Mouse (Mus musculus) limb, embryonic 12.5 days (tissue): Measurements from ENCODE around the gene Bri3bp. TPM values are rescaled to one million over a fixed set of nuclear protein-coding genes. Genes with fewer than 3 reads are reported as not detected.
"Not testable (repeated sequence)": the region's sequence is repeated elsewhere in the genome, so short reads cannot be mapped to it uniquely, and the experiment has no call there.

ENCODE experiments used
- ATAC-seq: fragments of 200-750 bp; cut with Nextera tagmentation; 2 replicates; pipeline ENCODE4 v1.8.0; 2017; ENCODE audit warnings: low read depth, moderate TSS enrichment; ENCODE audit not compliant: insufficient number of reproducible peaks, insufficient read depth, low FRiP score, low TSS enrichment
- H3K27ac ChIP-seq: fragments of 300-500 bp; sonication (generic); 2 replicates; pipeline ENCODE4 v1.5.1; 2016; ENCODE audit warnings: mild to moderate bottlenecking, moderate library complexity
- H3K27me3 ChIP-seq: fragments of 300-500 bp; sonication (generic); 2 replicates; pipeline ENCODE4 v1.6.1; 2016; ENCODE audit warnings: mild to moderate bottlenecking, moderate library complexity
- H3K36me3 ChIP-seq: fragments of 300-500 bp; sonication (generic); 2 replicates; pipeline ENCODE4 v1.6.1; 2016; ENCODE audit warnings: mild to moderate bottlenecking, moderate library complexity
- H3K4me1 ChIP-seq: fragments of 300-500 bp; sonication (generic); replicated peaks from 2 replicates; pipeline ENCODE4 v1.6.1; 2016
- H3K4me2 ChIP-seq: fragments of 300-500 bp; sonication (generic); 2 replicates; pipeline ENCODE4 v1.6.1; 2016; ENCODE audit warnings: mild to moderate bottlenecking, moderate library complexity
- H3K4me3 ChIP-seq: fragments of 300-500 bp; sonication (generic); replicated peaks from 2 replicates; pipeline ENCODE4 v1.5.1; 2016; ENCODE audit warnings: mild to moderate bottlenecking
- H3K9ac ChIP-seq: fragments of 300-500 bp; sonication (generic); replicated peaks from 2 replicates; pipeline ENCODE4 v1.6.1; 2016; ENCODE audit warnings: mild to moderate bottlenecking, moderate library complexity
- H3K9me3 ChIP-seq: fragments of 300-500 bp; sonication (generic); 2 replicates; pipeline ENCODE4 v1.6.1; 2016; ENCODE audit warnings: mild to moderate bottlenecking, moderate library complexity
- WGBS: fragments of 180-500 bp; shearing (Covaris S2); methylation state at CpG from one replicate; pipeline ENCODE4 v1.1.7; 2016; 5-methylcytosine and 5-hydroxymethylcytosine counted together
- polyA plus RNA-seq: library from polyadenylated mRNA; unstranded; fragments of >200 nt; fragmentation: Nextera tagmentation; extraction: Ambion mirVana; gene quantifications from 2 replicates; pipeline ENCODE4 v1.2.1, GENCODE M21; 2016

The Bri3bp gene
- polyA plus RNA-seq, 1 experiment from 2014 or later = 40.7 TPM

DNA sequence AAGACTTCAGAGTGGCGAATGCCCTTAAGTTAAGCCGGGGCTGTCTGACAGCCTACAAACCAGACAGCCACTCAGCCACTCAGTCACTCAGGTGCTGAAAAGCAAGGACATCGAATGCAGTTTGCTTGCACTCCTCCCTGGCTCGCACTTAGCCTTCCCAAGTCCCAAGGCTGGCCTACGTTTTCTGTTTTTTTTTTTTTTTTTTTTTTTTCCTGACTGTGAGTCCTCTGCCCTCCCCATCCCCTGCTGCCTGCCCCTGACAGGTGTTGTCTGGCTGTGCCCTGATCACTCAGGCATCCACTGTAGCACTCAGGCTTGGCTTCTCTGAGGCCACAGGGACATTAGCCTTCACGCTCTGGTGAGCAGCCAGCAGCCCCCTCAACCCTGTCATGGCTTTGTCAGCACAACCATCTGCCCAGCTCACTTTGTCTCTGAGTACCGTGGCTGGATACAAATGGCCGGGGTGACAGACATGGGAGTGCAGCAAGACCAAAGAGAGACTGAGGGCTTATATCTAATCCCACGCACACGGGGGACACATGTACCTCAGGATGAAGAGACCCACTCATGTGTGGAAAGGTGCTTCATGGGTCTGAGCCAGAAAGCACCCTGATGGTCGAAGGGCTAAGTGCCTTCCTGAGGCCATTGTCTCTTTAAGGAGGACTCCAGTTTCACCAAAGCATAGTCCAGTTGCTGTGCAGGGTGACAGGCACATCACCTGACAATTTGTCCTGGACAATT is 46.2 kb downstream of the Bri3bp start:
- Histone ChIP-seq H3K27me3 (no peaks in the 10 kb centered on the region), H3K36me3 (peaks cover 65% of the 10 kb centered on the region), H3K27ac (no peak overlapping the region), H3K9me3 (no peaks in the 10 kb centered on the region), H3K9ac (no peak overlapping the region), H3K4me2 (no peak overlapping the region), H3K4me1 (no peaks in the 10 kb centered on the region), H3K4me3 (no peak overlapping the region)
- no peak for ATAC-seq
- 76% methylated on average over 11 of the region's 11 CpGs for WGBS

GRCm38 (mm10) chr5:125488116-125488455 is 46.7 kb downstream of the Bri3bp start:
- H3K9me3 ChIP-seq = no peaks in the 10 kb centered on the region
- 70% methylated on average over 4 of the region's 4 CpGs for WGBS
- no peak for ATAC-seq
- H3K4me1 ChIP-seq = no peaks in the 10 kb centered on the region
- no peak overlapping the region for H3K27ac ChIP-seq
- no peak overlapping the region; the same call in 1 of the 2 replicates for H3K9ac ChIP-seq
- no peak overlapping the region for H3K4me3 ChIP-seq
- no peak overlapping the region for H3K4me2 ChIP-seq
- H3K36me3 ChIP-seq = peaks cover 65% of the 10 kb centered on the region
- no peaks in the 10 kb centered on the region for H3K27me3 ChIP-seq

DNA sequence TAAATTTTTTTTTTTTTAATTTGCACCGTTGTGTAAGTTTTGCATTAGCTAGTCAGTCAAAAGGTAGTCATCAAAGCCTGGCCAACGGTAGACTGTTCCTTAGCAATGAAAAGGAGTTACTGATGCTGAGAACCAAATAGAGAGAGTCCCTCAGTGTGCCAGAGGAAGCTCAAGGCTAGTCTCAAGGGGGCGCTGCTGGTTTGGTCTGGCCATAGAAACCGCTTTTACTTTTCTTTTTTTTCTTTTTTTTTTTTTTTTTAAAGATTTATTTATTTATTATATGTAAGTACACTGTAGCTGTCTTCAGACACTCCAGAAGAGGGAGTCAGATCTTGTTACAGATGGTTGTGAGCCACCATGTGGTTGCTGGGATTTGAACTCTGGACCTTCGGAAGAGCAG is 47.6 kb downstream of the Bri3bp start:
- peaks cover 61% of the 10 kb centered on the region for H3K36me3 ChIP-seq
- H3K27me3 ChIP-seq, H3K4me2 ChIP-seq, H3K4me3 ChIP-seq, H3K9ac ChIP-seq, H3K4me1 ChIP-seq, H3K9me3 ChIP-seq, ATAC-seq, H3K27ac ChIP-seq: not testable (repeated sequence)
- 87% methylated on average over 5 of the region's 5 CpGs for WGBS

DNA sequence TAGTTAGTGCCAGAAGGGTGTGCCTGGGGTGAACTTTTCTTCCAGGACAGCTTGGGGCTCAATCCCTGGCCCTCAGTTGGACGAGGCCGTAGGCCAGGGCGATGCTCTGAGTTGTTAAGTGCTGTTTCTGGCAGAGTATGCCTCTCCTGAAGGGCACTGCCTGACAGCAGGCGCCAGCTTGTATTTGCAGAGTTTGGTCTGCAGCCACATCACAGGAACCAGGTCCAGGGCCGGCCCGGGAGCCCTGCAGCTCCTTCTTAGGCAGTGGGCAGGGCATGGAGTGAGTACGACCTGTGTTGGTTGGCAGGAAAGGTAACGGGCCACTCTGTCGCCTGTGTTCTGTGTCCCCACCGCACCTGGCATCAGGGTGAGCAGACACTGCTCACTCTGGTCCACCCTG is 49.7 kb downstream of the Bri3bp start:
- WGBS = 92% methylated on average over 10 of the region's 10 CpGs
- no peak overlapping the region for H3K27ac ChIP-seq
- H3K27me3 ChIP-seq = no peaks in the 10 kb centered on the region
- H3K4me1 ChIP-seq = no peaks in the 10 kb centered on the region
- H3K4me3 ChIP-seq = no peak overlapping the region
- H3K4me2 ChIP-seq = no peak overlapping the region
- no peaks in the 10 kb centered on the region for H3K9me3 ChIP-seq
- no peak for ATAC-seq
- H3K36me3 ChIP-seq = peaks cover 66% of the 10 kb centered on the region
- no peak overlapping the region for H3K9ac ChIP-seq

DNA sequence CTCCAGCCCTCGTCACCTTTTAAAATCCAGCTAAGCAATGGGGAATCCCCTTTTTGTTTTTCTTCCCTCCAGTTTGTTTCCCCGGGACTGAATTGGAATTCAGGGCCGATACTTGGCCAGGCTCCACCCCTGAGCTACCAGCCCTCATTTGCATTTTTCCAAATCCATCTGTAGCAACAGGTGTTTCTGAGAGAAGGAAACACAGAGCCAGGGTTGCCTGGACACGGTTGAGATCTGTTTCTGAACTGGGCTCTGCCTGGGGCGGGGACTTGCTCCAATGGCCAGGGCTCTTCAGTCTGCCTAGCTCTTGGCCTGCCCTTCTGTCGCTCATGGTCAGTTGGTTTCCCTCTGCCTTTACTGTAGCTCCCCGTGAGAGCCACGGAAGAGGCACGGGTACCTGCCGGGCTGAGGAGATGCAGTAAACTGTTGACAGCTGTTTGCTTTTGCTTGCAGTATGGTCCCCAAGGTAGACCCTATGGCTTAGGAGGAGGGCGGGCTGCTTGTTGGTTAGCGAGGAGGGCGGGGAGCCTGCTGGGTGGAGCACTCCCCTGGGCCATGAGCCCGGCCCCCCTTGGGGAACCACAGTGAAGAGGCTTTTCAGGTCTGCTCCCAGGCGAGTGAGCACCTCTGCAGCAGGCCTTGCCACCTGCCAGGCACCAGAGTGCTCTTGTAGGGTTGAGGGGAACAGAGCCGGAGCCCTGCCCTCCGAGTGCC is 51.2 kb downstream of the Bri3bp start:
- Histone ChIP-seq H3K4me3 (no peak overlapping the region), H3K27me3 (no peaks in the 10 kb centered on the region), H3K9me3 (no peaks in the 10 kb centered on the region), H3K4me2 (no peak overlapping the region), H3K36me3 (peaks cover 60% of the 10 kb centered on the region), H3K4me1 (no peaks in the 10 kb centered on the region), H3K9ac (no peak overlapping the region), H3K27ac (no peak overlapping the region)
- 68% methylated on average over 17 of the region's 17 CpGs for WGBS
- ATAC-seq = no peak

GRCm38 (mm10) chr5:125493093-125493423 is 51.7 kb downstream of the Bri3bp start:
- no peak overlapping the region for H3K27ac ChIP-seq
- H3K36me3 ChIP-seq = peaks cover 56% of the 10 kb centered on the region
- H3K4me3 ChIP-seq = no peak overlapping the region
- no peaks in the 10 kb centered on the region for H3K27me3 ChIP-seq
- H3K9ac ChIP-seq = no peak overlapping the region
- H3K4me1 ChIP-seq = no peaks in the 10 kb centered on the region
- H3K4me2 ChIP-seq = no peak overlapping the region
- H3K9me3 ChIP-seq = no peaks in the 10 kb centered on the region
- WGBS = 68% methylated on average over 5 of the region's 5 CpGs
- ATAC-seq = no peak

DNA sequence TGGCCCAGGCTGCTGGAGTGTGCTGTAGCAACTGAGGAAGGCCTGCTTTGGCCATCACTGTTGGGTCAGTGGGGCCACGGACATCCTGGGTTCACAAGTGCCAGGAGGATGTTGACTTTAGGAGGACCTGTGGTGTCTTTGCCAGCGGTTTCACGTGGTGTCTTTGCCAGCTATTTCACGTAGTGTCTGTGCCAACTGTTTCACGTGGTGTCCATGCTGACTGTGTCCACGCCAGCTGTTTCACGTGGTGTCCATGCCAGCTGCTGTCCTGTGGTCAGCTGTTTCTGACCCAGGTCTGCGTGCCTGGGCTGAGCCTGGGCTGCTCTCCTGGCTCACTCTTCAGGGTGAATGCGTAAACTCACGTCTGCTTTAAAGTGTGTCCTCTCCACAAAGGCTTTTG is 54.3 kb downstream of the Bri3bp start:
- no peaks in the 10 kb centered on the region for H3K27me3 ChIP-seq
- peaks cover 52% of the 10 kb centered on the region for H3K36me3 ChIP-seq
- no peak overlapping the region for H3K4me2 ChIP-seq
- no peaks in the 10 kb centered on the region for H3K4me1 ChIP-seq
- WGBS = 92% methylated on average over 10 of the region's 10 CpGs
- H3K9ac ChIP-seq = no peak overlapping the region
- no peak for ATAC-seq
- H3K27ac ChIP-seq = no peak overlapping the region
- H3K9me3 ChIP-seq = no peaks in the 10 kb centered on the region
- no peak overlapping the region for H3K4me3 ChIP-seq

DNA sequence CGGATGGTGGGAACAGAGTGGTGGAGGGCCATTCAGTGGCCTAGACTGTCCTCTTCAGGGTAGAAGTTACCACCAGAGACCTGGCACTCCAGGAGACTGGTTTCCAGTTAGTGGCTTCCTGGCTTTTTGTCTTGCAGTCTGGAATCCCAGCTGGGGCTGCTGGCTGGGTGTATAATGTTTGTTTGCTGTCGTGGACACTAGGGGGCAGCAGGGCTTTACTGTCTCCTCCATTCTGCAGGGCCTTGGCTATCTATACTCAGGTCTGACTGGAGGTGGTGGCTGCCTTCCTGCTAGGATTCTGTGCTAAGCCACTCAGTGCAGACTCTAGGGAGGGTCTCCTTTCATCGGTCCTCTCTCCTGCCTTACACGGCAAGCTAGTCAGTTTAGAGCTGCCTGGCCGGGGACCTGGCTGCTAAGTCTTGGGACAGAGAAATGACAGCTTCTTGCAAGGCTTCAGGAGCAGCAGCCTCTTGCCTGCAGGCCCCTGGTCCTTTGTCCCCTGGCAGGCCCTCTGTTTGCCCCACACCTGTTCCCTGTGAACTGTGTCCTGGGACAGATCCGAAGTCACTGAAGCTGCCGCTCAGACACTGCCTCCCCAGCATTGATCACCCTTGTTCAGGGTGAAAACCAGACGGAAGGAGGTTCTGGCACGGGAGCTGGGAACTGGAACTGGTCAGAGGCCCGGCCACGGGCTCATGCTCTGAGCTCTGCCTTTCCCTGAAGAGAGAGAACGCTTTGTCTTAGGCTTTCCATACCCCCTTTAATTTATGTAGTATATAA is 56.6 kb downstream of the Bri3bp start:
- no peak; the same call in 1 of the 2 replicates for ATAC-seq
- Histone ChIP-seq H3K4me2 (no peak overlapping the region), H3K4me3 (no peak overlapping the region), H3K9ac (no peak overlapping the region), H3K9me3 (no peaks in the 10 kb centered on the region), H3K27ac (no peak overlapping the region), H3K36me3 (peaks cover 36% of the 10 kb centered on the region), H3K4me1 (no peaks in the 10 kb centered on the region), H3K27me3 (no peaks in the 10 kb centered on the region)
- 69% methylated on average over 12 of the region's 12 CpGs for WGBS

DNA sequence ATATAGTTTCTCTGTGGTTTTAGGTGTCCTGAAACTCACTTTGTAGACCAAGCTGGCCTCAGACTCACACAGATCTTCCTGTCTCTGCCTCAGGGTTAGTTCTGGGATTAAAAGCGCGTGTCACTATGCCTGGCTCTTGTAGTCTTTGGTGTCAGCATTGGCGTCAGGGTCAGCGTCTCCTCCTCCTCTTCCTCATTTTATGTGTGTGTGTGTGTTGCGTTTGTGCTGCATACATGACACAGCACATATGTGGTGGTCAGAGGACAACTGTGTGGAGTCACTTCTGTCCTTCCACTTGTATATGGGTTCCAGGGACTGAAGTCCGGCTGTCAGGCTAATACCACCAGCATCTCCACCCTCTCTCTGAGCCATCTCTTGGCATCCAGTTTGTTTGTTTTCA is 60.1 kb downstream of the Bri3bp start:
- no peak overlapping the region for H3K4me2 ChIP-seq
- no peak overlapping the region for H3K27ac ChIP-seq
- H3K4me1 ChIP-seq = no peaks in the 10 kb centered on the region
- ATAC-seq = no peak
- WGBS = 89% methylated on average over 6 of the region's 6 CpGs
- H3K36me3 ChIP-seq = peaks cover 37% of the 10 kb centered on the region
- no peak overlapping the region for H3K4me3 ChIP-seq
- H3K27me3 ChIP-seq = no peaks in the 10 kb centered on the region
- no peaks in the 10 kb centered on the region for H3K9me3 ChIP-seq
- no peak overlapping the region for H3K9ac ChIP-seq

DNA sequence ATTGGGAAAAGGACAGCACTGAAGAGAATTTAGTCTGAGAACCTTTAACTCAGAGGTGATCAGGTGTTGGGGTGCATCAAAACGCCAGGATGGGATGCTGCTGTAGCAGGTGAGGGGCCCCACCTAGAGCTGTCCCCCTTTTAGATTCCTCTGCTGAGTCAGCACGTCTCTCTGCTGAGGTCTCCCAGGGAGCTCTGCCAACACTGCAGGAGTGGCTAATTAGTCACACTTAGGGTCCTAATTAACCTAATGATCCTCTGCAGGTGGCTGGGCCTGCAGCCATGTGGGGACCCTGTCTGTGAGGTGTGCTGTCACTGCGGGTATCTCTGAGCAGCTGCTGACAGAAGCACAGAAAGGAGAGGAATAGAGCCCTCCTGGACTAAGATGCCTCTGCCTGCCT is 60.8 kb downstream of the Bri3bp start:
- 42% methylated on average over 3 of the region's 3 CpGs for WGBS
- Histone ChIP-seq H3K27me3 (no peaks in the 10 kb centered on the region), H3K9ac (no peak overlapping the region), H3K4me2 (no peak overlapping the region), H3K36me3 (peaks cover 40% of the 10 kb centered on the region), H3K27ac (no peak overlapping the region), H3K9me3 (no peaks in the 10 kb centered on the region), H3K4me1 (no peaks in the 10 kb centered on the region), H3K4me3 (no peak overlapping the region)
- ATAC-seq = no peak

DNA sequence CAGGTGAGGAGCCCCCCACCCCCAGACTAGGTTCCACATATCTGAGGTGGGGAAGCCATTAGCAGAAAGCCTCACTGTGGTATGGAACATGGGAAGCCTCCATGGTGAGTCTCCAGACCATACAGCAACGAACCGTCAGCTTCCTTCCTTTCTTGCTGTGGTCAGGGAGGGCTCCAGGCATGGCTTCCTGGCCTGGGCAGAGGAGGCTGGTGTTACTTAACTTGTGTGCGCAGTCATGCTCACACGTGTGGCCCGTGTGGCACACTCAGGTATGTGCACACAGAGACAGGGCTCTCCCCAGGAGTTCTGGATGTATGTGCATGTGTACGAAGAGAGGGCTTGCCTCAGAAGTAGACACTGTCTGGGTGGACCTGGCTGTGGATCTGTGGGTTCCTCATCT is 62.3 kb downstream of the Bri3bp start:
- no peaks in the 10 kb centered on the region for H3K9me3 ChIP-seq
- WGBS = 90% methylated on average over 6 of the region's 6 CpGs
- H3K4me2 ChIP-seq = no peak overlapping the region
- no peak for ATAC-seq
- H3K4me3 ChIP-seq = no peak overlapping the region
- peaks cover 51% of the 10 kb centered on the region for H3K36me3 ChIP-seq
- no peak overlapping the region for H3K27ac ChIP-seq
- H3K27me3 ChIP-seq = no peaks in the 10 kb centered on the region
- H3K4me1 ChIP-seq = no peaks in the 10 kb centered on the region
- no peak overlapping the region for H3K9ac ChIP-seq
